Mouse (Mus musculus) monocyte, adult 5-6 weeks (primary cell): ENCODE measurements around the gene Camta2. TPM values are rescaled to one million over a fixed set of nuclear protein-coding genes. Genes with fewer than 3 reads are reported as not detected.

Source experiments
- ATAC-seq: fragments of 153-309, 156-312 bp; replicated peaks from 2 replicates; pipeline ENCODE4 v1.8.0; 2017; ENCODE audit warnings: mild to moderate bottlenecking; ENCODE audit not compliant: low TSS enrichment, insufficient number of reproducible peaks, severe bottlenecking, poor library complexity, low FRiP score
- total RNA-seq: library from RNA; stranded (forward); fragments of 200-1000, 200-491, 200-594 nt; gene quantifications from 3 replicates; pipeline ENCODE4 v1.2.3, GENCODE M21; 2017

Gene Camta2
- 8.9 to 20.6 TPM (median 15.7 TPM) in 3 replicates for total RNA-seq

DNA sequence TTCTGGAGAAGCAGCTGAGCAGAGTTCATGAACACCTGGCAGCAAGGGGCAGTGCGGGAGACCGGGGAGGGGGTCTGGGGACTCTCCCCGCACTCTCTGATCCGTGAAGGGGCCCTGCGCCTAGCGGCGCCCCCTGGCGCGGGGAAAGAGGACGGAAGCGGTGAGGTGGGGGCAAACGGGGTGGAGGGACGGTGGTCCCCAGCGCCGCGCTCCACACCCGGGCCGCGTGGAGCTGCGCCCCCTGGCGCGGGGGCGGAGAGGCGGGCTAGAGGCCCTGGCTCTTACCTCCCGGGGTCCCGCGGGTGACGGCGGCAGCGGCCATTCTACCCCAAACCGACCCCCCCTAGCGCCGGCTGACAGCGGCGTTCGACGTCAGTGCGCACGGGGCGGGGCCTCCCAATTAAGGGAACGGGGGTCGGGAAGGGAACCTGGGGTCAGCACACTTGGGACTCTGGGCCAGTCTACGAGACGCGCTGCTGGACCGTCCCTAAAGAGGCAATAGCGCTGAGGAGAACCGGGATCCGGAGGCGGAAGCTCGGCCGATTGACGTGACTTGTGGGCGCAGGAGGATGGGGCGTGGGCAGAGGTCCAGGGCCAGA, at the start of gene Camta2:
Camta2 (minus strand) TSS at position 505 of the 599 bp plus-strand sequence.
- peak; percentile 53 for ATAC-seq

- no peak for ATAC-seq
Observed at GRCm38 (mm10) chr11:70733256-70733655, 45.4 kb upstream of the Camta2 start.

DNA sequence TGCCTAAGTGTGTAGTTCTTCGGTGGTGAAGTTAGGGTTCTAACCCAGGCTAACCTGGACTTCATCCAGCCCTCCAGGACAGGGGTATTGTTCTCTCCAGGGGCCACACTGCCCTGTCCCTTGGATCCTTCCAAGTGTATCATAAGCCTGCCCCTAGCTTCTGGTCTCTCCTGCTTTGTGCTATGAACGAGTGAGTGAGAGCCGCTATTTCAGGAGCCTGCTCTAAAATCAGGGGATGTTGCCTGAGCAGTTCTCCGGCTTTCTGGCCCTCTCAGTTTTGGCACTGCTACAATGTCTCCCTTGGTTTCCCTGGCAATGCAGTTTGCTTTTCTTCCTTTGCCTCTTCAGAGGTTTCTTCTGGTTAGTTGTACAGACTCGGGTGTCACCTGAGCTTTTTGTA, 43.3 kb upstream of the Camta2 start:
- ATAC-seq = no peak

GRCm38 (mm10) chr11:70730427-70731038, 42.6 kb upstream of the Camta2 start:
- no peak for ATAC-seq

GRCm38 (mm10) chr11:70727385-70727784, 39.5 kb upstream of the Camta2 start:
- no peak for ATAC-seq

DNA sequence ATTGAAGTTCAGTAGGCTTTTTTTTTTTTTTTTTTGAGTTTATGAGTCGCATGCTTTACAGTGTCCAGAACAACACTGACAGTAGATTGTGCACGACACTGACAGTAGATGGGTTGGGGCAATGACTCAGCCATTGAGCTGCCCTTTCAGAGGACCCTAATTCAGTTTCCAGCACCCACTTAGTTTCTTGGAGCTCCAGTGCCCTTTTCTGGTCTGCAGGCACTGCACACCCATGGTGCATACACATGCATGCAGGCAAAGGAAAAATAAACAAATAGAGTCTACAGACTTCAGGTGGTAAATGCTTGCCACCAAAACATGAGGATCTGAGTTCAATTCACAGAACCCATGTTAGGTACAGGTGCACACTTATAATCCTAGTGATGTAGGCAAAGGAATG, 38.7 kb upstream of the Camta2 start:
- no peak for ATAC-seq

DNA sequence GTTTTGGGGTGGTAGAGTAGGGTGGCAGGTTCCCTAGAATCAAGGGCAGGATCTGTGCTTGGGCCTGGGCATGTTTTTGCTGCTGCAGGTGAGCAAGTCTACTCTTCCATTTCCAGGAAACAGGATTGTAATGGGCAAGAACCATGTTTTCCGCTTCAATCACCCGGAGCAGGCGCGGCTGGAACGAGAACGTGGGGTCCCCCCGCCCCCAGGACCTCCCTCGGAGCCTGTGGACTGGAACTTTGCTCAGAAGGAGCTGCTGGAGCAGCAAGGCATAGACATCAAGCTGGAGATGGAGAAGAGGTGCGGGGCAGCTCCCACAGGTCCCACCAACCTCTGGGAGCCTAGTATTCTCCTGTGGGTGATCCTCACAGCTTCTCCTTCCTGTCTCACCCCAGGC, 36.8 kb upstream of the Camta2 start:
- ATAC-seq = no peak

- ATAC-seq = no peak
Observed at GRCm38 (mm10) chr11:70721072-70721471, 33.2 kb upstream of the Camta2 start.

GRCm38 (mm10) chr11:70720567-70720966, 32.7 kb upstream of the Camta2 start:
- ATAC-seq = peak; percentile 92

DNA sequence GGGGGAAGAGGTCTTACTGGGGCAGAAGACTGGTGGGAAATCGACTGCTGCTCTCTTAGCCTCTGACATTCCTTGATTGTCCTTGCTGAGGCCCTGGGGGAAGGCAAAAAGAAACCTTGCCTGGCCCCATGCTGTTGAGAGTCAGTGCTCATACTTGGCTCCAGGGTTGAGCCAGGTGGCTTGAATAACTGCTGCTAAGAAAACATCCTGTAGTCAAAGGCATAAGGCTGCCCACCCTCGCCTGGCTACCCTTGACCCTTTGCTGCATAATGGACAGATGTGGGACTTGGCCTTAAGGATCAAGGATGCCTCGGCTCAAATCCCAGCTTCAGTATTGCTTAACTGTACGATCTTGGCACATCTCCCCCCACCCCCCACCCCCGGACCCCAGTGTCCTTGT, 30.6 kb upstream of the Camta2 start:
- ATAC-seq = no peak

GRCm38 (mm10) chr11:70715832-70716231, 27.9 kb upstream of the Camta2 start:
- ATAC-seq = no peak

- no peak for ATAC-seq
Observed at GRCm38 (mm10) chr11:70713222-70713621, 25.3 kb upstream of the Camta2 start.

- no peak for ATAC-seq
Observed at GRCm38 (mm10) chr11:70711026-70711425, 23.1 kb upstream of the Camta2 start.

- ATAC-seq = no peak
Observed at GRCm38 (mm10) chr11:70706127-70706526, 18.2 kb upstream of the Camta2 start.

- ATAC-seq = no peak
Observed at GRCm38 (mm10) chr11:70702781-70703180, 14.9 kb upstream of the Camta2 start.

GRCm38 (mm10) chr11:70701984-70702733, 14.3 kb upstream of the Camta2 start:
- no peak for ATAC-seq

GRCm38 (mm10) chr11:70701221-70701955, 13.5 kb upstream of the Camta2 start:
- no peak for ATAC-seq

DNA sequence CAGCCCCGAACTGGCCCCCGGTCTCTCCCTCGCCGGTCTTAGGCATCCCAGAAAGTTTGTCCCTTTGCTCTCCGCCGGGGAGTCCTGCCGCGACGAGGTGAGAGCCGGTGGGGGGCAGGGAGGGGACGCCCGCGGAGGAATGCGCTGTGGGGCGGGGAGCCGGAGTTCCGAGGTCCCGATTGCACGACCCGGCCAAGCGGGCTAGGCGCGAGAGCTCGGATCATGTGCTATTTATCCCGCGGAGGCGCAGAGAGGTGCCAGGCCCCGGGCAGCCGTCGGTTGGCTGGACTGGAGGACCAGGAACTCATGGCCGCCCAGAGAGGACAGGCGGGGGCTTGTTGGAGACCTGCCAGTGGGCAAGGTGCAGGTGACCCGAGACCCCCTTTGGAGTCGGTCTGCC, 12.7 kb upstream of the Camta2 start:
- ATAC-seq = no peak
